Mouse (Mus musculus): ENCODE measurements around the gene Cmss1. TPM values are rescaled to one million over a fixed set of nuclear protein-coding genes. Genes with fewer than 3 reads are reported as not detected.

Cmss1 gene
- polyA plus RNA-seq, 1 experiment = 2.6 TPM

GRCm38 (mm10) chr16:57597295-57597957 is 9.2 kb downstream of the Cmss1 start:
- 86% methylated on average over 4 of the region's 4 CpGs for WGBS
- Histone ChIP-seq H3K27ac (ENCODE audit: insufficient read depth, low read depth, low read length) (0 out of 2 replicates have a peak overlapping the region, but pooled peaks have one; percentile 8), H3K4me1 (ENCODE audit: control insufficient read depth, insufficient read depth, insufficient read length, low read length) (no peaks in the 10 kb centered on the region), H3K27me3 (ENCODE audit: control insufficient read depth, insufficient read depth, low read length) (no peaks in the 10 kb centered on the region), H3K4me3 (ENCODE audit: low read depth, low read length) (no peak overlapping the region), H3K36me3 (ENCODE audit: control insufficient read depth, insufficient read depth, low read length) (no peaks in the 10 kb centered on the region)
- TF ChIP-seq POLR2A (IDR thresholded peaks at IDR 0.05; ENCODE audit: low read depth, low read length) (no peak), CTCF (IDR thresholded peaks at IDR 0.05; ENCODE audit: extremely low read depth, insufficient read length, insufficient replicate concordance, low read depth, low read length) (no peak)

DNA sequence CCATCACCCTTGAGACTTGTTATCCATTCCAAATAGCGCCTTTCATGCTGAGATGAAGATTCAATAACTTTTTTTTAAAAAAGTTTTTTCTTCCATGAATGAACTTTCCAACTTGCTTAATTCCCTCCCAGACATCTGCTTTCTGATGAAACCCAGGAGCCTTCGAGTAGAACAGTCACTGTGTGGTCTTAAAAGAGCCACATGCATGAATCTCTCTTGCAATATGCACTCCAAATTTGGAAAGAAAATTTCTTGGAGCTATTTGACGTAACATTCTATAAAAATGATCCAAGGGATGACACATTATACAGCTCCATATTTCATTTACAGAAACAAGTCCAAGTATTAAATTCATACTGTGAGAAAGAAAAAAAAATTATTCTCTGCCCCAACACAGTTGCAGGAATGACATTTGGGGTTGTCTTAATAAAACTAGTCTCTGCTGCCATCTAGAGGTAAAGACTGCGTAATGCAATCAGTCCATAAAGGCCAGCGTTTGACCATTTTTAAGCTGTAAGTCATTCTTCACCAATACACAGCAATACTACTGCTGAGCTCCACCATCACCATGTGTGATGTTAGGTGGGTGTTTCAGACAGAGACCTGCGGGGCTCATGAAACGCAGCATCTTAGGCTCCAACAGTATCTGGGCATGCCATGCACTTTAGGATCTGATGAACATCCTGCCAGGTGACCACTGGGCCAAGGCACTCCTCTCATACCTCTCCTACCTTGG is 13.1 kb downstream of the Cmss1 start:
- no peak overlapping the region for H3K4me3 ChIP-seq (ENCODE audit: low read depth, low read length)
- TF ChIP-seq POLR2A (IDR thresholded peaks at IDR 0.05; ENCODE audit: low read depth, low read length) = no peak
- TF ChIP-seq CTCF (IDR thresholded peaks at IDR 0.05; ENCODE audit: extremely low read depth, insufficient read length, insufficient replicate concordance, low read depth, low read length) = peak; percentile 21; the same call in 1 of the 2 replicates
- 34% methylated on average over 7 of the region's 7 CpGs for WGBS
- no peaks in the 10 kb centered on the region for H3K36me3 ChIP-seq (ENCODE audit: control insufficient read depth, insufficient read depth, low read length)
- H3K27me3 ChIP-seq (ENCODE audit: control insufficient read depth, insufficient read depth, low read length) = no peaks in the 10 kb centered on the region
- H3K4me1 ChIP-seq (ENCODE audit: control insufficient read depth, insufficient read depth, insufficient read length, low read length) = no peaks in the 10 kb centered on the region
- H3K27ac ChIP-seq (ENCODE audit: insufficient read depth, low read depth, low read length) = no peak overlapping the region

- 22% methylated on average over 3 of the region's 3 CpGs for WGBS
- Histone ChIP-seq H3K27me3 (ENCODE audit: control insufficient read depth, insufficient read depth, low read length) (no peaks in the 10 kb centered on the region), H3K4me1 (ENCODE audit: control insufficient read depth, insufficient read depth, insufficient read length, low read length) (no peaks in the 10 kb centered on the region), H3K27ac (ENCODE audit: insufficient read depth, low read depth, low read length) (no peak overlapping the region), H3K4me3 (ENCODE audit: low read depth, low read length) (no peak overlapping the region), H3K36me3 (ENCODE audit: control insufficient read depth, insufficient read depth, low read length) (no peaks in the 10 kb centered on the region)
- TF ChIP-seq POLR2A (IDR thresholded peaks at IDR 0.05; ENCODE audit: low read depth, low read length) (no peak), CTCF (IDR thresholded peaks at IDR 0.05; ENCODE audit: extremely low read depth, insufficient read length, insufficient replicate concordance, low read depth, low read length) (no peak)
Observed at GRCm38 (mm10) chr16:57585201-57585600, 21.5 kb downstream of the Cmss1 start.

DNA sequence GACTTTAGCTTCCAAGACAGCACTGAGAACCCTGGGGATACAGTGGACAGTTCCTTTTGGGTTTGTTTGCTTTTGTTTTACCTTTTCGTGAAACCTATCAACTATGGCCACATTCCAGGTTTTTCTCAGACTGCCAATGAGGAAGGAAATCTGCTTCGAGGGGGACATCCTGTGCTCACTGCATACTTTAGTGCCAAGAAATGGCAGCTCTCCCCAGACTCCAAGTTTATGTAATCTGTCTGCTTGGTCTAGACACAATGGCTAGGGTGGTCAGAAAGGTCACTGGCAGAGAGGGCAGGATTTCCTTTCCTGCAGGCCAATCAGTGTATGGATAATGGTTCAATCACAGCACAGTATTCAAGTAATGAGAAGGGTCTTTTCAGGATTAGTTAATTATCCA is 24.7 kb downstream of the Cmss1 start:
- H3K36me3 ChIP-seq (ENCODE audit: control insufficient read depth, insufficient read depth, low read length) = peaks cover 2% of the 10 kb centered on the region; the same call in 1 of the 2 replicates
- no peak overlapping the region for H3K4me3 ChIP-seq (ENCODE audit: low read depth, low read length)
- H3K4me1 ChIP-seq (ENCODE audit: control insufficient read depth, insufficient read depth, insufficient read length, low read length) = no peaks in the 10 kb centered on the region
- no peak overlapping the region for H3K27ac ChIP-seq (ENCODE audit: insufficient read depth, low read depth, low read length)
- TF ChIP-seq POLR2A (IDR thresholded peaks at IDR 0.05; ENCODE audit: low read depth, low read length) = no peak
- TF ChIP-seq CTCF (IDR thresholded peaks at IDR 0.05; ENCODE audit: extremely low read depth, insufficient read length, insufficient replicate concordance, low read depth, low read length) = no peak
- no peaks in the 10 kb centered on the region for H3K27me3 ChIP-seq (ENCODE audit: control insufficient read depth, insufficient read depth, low read length)
- WGBS = 13% methylated on average over 2 of the region's 2 CpGs

DNA sequence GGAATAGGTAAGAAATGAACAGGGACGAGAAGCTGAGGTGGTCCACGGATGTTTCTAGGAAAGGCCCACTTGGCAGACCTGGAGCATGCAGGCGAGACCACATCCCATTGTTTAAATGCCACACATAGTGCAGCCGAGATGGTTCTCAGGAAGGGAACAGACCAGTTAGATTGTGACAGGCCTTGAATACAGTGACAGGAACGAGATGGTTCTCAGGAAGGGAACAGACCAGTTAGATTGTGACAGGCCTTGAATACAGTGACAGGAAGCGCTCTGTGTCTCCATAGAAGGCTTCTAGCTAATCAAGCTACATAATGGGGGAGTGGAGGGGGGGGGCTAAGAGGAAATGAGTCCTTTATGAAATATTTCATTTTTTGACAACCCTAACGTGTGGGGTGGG is 26.6 kb downstream of the Cmss1 start:
- Histone ChIP-seq H3K27me3 (ENCODE audit: control insufficient read depth, insufficient read depth, low read length) (no peaks in the 10 kb centered on the region), H3K36me3 (ENCODE audit: control insufficient read depth, insufficient read depth, low read length) (peaks cover 2% of the 10 kb centered on the region; the same call in 1 of the 2 replicates), H3K4me3 (ENCODE audit: low read depth, low read length) (no peak overlapping the region), H3K27ac (ENCODE audit: insufficient read depth, low read depth, low read length) (no peak overlapping the region; the same call in 1 of the 2 replicates), H3K4me1 (ENCODE audit: control insufficient read depth, insufficient read depth, insufficient read length, low read length) (no peaks in the 10 kb centered on the region)
- WGBS = 73% methylated on average over 7 of the region's 7 CpGs
- no peak for TF ChIP-seq CTCF (IDR thresholded peaks at IDR 0.05; ENCODE audit: extremely low read depth, insufficient read length, insufficient replicate concordance, low read depth, low read length)
- TF ChIP-seq POLR2A (IDR thresholded peaks at IDR 0.05; ENCODE audit: low read depth, low read length) = no peak

DNA sequence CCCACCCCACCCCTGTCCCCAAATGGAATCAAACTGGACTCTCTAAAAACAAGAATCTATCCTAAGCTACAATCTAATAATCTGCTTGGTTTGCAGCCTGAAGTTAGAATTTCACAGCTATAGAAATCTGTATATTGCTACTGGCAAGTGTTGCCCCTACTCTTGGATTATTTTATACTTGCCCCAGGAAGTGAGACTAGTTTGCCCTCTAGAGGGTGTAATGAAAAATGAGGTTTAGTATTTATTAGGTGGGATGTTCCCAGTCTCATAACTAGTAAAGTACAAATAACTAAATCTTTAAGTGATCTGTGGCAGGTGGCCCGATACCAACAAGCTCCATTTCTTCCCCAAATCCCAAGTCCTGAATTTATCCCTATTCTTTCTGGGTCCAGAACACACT is 29.1 kb downstream of the Cmss1 start:
- H3K27me3 ChIP-seq (ENCODE audit: control insufficient read depth, insufficient read depth, low read length) = no peaks in the 10 kb centered on the region
- WGBS = 87% methylated on average over 1 of the region's 1 CpGs
- H3K4me3 ChIP-seq (ENCODE audit: low read depth, low read length) = no peak overlapping the region
- H3K4me1 ChIP-seq (ENCODE audit: control insufficient read depth, insufficient read depth, insufficient read length, low read length) = no peaks in the 10 kb centered on the region
- H3K36me3 ChIP-seq (ENCODE audit: control insufficient read depth, insufficient read depth, low read length) = peaks cover 2% of the 10 kb centered on the region; the same call in 1 of the 2 replicates
- TF ChIP-seq POLR2A (IDR thresholded peaks at IDR 0.05; ENCODE audit: low read depth, low read length) (no peak), CTCF (IDR thresholded peaks at IDR 0.05; ENCODE audit: extremely low read depth, insufficient read length, insufficient replicate concordance, low read depth, low read length) (no peak)
- no peak overlapping the region for H3K27ac ChIP-seq (ENCODE audit: insufficient read depth, low read depth, low read length)

- Histone ChIP-seq H3K4me1 (ENCODE audit: control insufficient read depth, insufficient read depth, insufficient read length, low read length) (peaks cover 6% of the 10 kb centered on the region; the same call in 1 of the 2 replicates), H3K27me3 (ENCODE audit: control insufficient read depth, insufficient read depth, low read length) (no peaks in the 10 kb centered on the region), H3K27ac (ENCODE audit: insufficient read depth, low read depth, low read length) (no peak overlapping the region), H3K36me3 (ENCODE audit: control insufficient read depth, insufficient read depth, low read length) (peaks cover 15% of the 10 kb centered on the region), H3K4me3 (ENCODE audit: low read depth, low read length) (no peak overlapping the region)
- 84% methylated on average over 1 of the region's 1 CpGs for WGBS
- TF ChIP-seq CTCF (IDR thresholded peaks at IDR 0.05; ENCODE audit: extremely low read depth, insufficient read length, insufficient replicate concordance, low read depth, low read length) = no peak
- TF ChIP-seq POLR2A (IDR thresholded peaks at IDR 0.05; ENCODE audit: low read depth, low read length) = no peak
Observed at GRCm38 (mm10) chr16:57575764-57576388, 30.8 kb downstream of the Cmss1 start.

All from small intestine, adult 2 months (tissue).